Mouse (Mus musculus) lung, postnatal 36 days (tissue): ENCODE data around the gene Cbx1.
A peak's percentile ranks its signal among the peaks of the same experiment; 100 is the strongest.

Source experiments
- DNase-seq: peaks from one replicate; pipeline ENCODE4 v3.0.0; 2022; ENCODE audit warnings: mixed read lengths

The Cbx1 gene

DNA sequence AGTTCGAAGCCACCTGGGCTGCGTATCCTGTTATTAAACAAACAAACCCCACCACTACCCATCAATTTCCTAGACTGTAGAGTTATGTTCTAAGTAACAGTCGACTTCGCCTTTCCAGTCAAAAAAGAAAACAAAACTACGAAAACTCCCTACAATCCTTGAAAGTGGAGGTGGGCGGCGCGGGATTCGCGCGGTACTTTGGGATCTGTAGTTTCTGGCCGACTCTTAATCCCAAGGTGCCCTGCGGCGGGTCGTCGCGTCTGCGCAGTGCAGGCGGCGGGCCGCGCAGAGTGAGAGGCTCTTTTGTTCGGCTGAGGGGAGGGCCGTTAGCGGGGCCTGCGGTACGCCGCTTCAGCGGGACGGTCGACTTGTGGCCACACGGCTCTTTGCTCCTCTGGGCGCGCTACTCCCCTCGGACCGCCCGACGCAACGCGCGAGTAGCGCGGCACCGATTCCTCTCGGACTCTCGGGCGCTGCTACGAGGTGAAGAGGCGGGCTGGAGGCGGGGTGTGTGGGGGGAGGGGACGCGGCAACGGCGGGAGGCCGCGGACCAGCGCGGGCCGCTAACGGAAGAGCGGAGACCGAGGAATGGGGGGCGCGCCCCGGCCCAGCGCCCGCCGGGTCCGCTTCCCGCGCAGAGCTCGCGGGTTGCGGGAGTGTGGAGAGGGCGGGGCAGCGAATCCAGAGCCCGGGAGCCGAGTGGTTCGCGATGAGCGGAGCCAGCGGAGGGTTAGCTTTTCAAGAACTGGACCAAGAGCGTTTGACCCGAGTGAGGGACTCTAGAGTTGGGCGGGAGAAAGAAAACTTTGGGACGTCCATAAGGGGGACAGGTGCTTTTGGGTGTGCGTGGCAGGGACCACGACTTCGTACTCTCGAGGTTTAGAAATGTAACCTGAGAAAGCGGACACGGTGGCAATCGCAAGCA lies at the start of gene Cbx1:
Cbx1 (plus strand) TSS at position 257 of the 925 bp plus-strand sequence.
- DNase-seq: peak; percentile 95

DNA sequence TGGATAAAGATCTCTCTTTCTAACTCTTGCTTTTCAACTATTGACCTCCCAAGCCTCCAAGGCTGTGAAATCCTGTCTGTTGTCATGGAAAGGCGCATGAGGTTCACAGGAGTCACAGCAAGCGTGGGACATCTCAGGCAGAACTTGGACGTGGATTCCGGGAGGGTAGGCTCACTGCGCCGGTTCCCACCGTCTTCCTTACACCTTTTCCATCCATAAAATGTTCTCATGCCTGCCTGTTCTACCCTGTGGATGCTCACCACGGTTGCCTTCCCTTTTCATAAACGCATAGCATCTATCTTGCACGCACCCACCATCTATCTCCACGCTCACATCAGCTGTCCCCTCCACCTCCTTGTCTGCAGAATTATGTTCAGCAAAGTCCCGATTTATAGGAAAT lies 48.1 kb upstream of the Cbx1 start:
- DNase-seq: no peak

DNA sequence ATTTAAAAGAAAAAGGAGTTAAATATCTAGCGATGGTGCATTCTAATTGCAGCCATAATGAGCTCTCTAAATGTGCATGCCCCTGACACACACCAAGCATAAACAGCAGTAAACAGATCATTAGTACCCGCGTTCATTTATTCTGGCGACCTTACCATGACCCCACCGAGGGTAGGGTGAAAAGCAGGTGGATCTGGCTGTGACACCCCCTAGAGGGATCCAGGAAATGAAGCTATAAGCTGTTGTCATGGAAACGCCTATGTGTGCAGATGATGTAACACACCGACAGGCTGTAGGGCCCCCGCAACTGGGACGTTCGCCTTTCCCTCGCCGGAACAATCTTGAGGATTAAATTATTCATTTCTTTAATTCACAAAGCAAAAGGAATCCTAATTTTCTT lies 46.9 kb upstream of the Cbx1 start:
- DNase-seq: no peak

DNA sequence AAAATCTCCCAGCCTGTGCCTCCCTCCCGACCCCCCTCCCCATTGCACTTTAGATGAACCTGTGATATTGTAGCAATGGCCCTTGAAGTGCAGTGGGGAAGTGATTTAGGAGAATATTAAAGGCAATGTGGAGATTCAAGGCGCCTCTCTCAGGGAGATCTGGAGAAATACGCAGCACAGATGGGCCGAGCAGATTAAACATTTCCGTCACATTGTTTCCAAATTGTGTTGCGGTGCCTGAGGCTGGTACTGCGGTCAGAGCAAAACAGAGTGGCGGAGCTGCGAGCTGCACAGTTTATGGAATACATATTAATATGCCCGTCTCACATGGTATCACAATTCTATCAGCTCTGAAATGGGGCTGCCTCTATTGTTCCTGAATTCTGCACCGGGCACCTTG lies 45.9 kb upstream of the Cbx1 start:
- DNase-seq: no peak

DNA sequence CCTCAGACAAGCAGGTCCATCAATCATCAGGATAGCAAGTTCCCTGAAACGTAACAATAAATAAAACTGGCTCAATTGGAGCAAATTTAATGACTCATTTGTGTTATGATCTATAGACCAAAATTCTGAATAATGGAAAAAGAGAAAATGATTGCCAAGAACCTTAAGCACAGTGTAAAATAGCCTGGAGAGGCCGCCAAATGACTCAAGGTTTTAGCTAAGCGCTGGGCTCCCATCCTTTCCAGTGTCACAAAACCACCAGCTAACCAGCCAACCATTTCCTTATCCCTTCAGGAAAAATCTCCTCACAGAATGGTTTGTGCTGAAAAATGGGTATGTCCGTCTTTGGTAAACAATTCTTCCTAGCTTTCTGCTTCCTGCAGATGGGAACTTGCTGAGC lies 45.0 kb upstream of the Cbx1 start:
- DNase-seq: no peak

DNA sequence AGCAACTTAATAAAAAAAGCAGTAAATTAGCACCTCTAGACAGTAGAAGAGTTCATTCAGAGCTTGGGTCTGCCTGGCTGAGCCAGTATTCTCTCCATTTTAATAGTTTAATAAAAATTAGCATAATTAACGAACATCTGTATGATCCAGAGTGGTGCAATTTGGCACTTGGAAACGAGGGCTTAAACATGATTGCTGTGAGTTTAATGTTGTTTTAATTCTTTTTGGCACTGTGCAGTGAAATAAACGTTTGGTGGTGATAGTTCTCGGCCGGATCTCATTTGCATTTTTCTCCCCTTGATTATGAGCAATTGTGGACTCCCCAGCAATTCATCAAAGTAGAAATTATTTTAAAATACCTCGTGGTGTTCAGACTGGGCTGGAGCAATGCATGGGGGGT lies 42.3 kb upstream of the Cbx1 start:
- no peak for DNase-seq

DNA sequence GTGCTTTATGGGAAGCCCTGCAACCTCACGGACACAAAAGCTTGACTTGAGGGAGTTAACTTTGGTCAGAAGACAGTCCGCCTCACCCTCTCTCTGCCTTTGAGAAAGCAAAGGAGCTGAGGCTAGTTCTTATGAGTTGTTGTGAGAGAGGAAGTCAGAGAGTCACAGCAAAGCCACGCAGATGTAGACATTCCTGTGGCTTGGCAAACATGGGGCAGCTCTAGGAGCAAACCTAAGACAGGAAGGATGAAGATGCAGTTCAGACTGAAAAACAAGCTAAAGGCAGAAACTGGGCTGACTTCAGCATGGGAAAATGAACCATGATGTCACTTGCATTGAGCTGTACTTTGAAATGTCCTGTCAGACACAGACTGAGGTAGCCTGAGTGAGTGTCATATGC lies 41.4 kb upstream of the Cbx1 start:
- no peak for DNase-seq

DNA sequence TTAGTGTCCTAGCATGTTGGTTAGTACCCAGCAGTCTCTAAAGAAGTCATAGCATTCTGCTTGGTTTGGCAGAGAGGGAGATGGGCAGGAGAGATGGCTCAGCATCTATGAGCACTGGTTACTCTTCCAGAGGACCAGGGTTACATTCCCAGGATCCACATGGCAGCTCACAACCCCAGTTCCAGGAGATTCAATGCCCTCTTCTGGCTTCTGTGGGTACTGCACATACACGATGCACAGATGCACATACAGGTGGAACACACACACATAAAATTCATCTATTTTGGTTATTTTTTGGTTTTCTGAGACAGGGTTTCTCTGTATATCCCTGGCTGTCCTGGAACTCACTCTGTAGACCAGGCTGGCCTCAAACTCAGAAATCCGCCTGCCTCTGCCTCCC lies 33.6 kb upstream of the Cbx1 start:
- no peak for DNase-seq

DNA sequence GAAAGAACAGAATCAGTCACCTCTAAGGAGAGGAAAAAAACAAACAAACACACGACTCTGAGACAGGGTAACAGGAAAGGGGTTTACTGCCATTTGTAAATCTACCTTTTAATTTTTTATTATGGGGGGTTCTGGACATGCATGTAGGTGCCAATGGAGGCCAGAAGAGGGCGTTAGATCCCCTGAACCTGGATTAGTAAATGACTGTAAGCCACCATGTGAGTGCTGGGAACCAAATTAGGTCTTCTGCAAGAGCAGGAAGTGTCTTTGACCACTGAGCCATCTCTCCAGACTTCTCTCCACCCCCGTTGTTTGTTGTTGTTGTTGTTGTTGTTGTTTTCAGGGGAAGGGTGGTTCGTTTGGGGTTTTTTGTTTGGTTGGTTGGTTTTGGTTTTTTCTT lies 31.5 kb upstream of the Cbx1 start:
- no peak for DNase-seq

DNA sequence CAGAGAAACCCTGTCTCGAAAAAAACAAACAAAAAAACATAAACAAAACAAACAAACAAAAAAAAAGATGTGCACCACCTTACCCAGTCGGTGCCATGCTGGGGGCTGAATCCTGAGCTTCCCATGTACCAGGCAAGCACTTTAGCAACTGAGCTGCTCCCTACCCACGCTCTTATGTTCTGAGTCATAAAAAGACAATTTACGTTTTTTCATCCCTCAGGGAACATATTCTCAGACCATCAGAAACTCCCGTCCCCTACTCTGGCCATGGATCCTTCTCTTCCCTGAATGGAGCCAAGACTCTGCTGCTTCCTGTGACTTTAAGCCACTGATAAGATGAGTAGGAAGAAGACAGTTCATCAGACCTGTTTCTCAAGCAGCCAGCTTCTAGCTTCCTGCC lies 30.5 kb upstream of the Cbx1 start:
- DNase-seq: no peak

DNA sequence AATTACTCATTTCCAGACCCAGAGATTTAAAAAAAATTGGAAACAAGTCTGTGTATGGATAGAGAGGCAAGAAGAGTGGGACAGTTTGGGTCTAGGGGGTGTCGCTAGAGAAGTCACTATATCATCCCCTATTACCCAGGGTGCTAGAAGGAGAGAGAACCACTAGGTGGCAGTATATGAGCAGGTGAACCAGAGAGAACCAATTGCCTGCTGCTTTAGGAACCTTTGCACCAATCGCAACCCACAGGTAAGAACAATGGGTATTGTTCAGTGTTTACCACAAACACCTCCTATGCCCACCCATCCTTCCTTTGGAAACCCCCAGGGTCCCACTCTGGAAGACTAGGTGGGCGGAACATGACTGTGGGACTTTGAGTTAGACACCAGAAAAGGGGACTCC lies 28.9 kb upstream of the Cbx1 start:
- DNase-seq: peak; percentile 90

DNA sequence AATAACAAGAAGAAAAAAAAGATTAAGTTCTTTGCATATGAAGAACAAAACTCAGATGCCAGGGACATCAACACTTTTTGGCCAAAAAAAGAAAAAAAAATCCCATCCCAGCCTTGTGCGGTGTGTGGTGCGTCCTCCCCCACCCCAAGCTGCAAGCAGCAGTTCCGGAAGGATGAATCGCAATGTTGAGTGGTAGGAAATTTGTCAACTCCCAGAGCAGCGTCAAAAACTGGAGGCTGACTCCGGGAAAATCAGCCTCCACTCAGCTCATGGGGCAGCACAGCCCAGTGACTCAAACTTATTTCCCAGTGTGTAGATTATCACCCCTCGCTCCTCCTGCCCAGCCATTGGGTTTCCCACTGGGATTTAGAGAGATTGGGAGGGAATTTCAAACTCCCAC lies 26.9 kb upstream of the Cbx1 start:
- DNase-seq: no peak

DNA sequence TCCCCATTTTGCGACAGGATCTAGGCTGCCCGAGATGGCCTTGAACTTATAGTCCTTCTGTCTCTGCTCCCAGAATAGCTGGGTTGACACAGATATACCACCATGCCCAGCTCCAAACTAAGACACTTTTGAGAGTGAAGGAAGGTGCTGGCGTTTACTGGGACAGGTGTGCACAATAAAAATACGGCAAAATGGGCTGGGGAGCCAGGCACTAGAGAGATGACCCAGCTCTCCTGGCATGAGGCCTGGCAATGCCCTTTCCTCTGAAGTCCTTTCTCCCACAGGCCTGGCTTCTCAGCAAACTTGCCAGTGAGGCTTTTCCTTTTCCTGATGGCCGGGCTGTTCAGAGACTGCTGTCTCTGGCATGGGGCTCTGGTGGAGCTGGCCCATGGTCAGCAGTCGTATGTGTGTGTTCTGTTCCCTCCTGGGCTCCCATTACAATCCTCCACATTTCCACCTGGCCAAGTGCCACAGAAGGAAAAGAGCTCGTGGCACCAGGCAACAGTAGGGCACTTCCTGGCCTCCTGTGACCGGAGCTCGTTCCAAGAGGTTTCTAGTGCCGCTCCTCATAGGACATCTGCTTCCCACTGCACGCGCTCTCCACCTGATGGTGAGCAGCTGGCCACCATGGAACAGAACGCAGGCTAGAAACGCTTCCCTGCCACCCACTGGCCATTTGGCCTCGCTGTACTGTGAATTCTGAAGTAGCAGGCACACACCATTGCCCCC lies 26.0 kb upstream of the Cbx1 start:
- DNase-seq: peak; percentile 55

DNA sequence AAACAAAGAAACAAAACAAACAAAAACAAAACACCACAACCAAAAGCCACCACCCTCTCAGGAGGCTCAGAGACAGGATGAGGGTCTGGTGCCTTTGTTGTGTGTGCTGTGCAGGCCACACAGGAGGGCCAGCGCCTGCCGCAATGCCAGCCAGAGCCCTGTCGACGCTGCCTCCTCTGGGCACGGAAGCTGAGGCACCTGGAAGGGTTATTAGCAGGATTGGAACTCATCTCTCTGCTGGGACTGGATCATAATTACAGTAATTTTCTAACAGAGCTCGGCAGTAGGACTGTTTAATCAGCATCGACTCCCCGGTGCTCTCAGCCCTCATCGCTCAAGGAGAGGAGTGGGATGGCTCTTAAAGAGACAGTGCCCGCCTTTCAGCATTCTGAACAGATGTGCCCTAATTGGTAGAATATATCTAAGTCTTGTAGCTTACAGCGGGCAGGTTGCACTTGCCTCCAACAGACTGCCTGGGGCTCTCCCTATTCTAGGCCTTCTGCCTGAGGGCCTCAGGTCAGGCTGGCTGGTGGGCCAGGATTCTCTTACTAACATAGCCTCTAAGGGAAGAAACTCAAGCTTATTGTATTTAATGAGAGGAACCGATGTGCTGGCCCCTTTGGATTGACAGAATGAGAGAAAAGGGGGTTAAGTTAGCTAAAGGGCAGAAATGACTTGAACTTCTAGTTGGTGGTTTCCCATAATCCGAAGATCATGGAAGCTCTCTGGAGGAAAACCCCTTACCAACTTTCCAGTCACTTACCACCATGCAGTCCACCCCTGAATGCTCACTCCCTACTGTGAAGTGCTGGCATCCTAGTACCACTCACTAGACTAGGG lies 24.2 kb upstream of the Cbx1 start:
- no peak for DNase-seq

DNA sequence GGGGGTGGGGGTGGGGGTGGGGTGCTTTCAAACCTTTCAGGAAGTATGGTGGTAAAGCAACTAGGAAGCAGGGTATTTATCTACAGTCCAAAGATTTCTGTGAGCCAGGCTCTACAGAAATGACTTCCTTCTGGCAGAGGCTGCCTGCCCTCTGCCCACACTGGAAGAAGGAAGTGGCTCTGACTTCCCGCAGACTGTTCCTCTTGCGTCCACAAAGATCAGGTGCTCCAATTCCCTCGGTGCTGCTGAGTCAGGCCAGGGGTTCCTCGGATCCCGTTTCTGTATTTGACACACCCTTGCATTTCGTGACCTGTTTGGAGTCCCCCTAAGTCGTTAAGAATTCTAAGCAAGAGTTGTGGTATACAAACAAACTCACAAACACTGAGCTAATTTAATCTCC lies 23.3 kb upstream of the Cbx1 start:
- DNase-seq: peak; percentile 69

DNA sequence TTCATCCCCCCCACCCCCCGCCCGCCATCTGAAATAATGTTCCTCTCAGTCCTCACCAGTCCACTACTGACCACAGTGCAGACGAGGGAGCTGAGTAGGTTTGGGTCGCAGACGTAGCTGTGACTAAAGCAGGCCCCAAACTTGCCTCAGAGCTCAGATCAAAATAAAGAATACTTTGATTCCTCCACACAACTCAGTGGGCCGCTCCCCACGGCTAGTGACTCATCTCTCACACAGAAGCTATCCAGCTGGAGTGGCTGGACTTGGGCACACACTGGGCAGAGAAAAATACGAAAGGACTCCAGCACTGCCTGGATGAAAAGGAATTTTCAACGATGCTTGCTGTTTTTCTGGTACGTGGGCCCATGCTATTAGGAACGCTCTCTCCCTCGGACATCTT lies 22.4 kb upstream of the Cbx1 start:
- peak; percentile 33 for DNase-seq

DNA sequence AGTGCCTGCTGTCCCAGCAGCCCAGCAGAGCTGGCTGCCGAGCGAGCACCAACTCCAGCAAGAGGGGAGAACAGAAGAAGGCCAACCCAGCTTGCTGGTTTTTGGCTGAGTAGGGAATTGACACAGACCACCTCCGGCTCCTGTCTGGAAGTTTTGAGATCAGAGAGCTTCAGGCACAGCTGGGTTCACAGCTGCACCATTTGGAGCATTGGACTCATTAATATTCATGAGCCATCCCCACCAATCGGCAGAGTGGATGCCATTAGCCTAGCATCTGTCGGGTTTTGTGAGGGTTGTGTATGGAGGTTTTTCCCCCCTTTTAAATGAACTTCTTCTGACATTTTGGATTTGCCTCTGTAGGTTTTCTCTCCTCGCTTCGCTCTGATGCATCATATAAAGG lies 21.8 kb upstream of the Cbx1 start:
- no peak for DNase-seq

DNA sequence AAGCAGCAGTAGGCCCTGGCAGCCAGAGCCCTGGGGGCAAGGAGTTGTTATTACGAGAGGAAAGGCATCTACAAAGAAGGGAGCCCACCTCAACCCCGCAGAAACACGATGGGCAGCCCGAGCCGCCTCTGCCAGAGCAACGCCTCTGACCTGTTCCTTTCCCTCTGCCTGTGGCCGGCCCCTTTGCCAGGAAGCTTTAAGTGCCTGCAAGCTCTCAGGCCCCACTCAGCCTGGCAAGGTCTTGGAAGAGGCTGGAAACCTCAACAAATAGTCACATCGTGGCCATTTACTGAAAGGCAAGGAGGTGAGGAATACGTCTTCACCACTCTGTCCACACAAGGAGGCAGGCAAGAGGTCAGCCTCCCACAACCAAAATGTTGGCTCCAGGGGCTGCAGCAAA lies 20.7 kb upstream of the Cbx1 start:
- peak; percentile 71 for DNase-seq

DNA sequence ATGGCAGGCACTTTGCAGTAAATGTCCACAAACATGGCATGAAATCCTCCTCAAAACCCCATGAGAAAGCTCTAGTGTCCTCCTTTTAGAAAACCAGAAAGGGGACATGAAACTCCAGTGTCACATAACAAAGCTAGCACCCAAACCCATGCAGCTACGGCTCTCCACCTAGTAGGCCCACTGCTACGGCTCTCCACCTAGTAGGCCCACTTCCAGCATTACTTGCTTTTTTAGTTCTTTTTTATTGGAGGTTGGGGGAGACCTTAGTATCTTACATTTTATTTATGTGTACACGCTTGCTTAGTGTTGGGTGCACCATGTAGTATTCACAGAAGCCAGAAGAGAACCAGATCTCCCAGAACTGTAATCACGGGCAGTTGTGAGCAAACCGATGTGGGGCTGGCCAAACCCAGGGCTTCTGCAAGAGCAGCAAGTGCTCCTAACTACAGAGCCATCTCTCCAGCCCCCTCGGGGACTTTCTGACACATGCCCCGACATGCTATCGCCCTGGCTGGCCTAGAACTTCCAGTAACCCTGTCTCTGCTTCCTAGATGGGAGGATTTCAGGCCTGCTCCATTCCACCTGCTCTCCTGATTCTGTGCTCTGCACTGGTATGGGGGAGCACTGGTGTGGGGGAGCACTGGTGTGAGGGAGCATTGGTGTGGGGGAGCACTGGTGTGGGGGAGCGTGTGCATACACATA lies 17.5 kb upstream of the Cbx1 start:
- no peak for DNase-seq

DNA sequence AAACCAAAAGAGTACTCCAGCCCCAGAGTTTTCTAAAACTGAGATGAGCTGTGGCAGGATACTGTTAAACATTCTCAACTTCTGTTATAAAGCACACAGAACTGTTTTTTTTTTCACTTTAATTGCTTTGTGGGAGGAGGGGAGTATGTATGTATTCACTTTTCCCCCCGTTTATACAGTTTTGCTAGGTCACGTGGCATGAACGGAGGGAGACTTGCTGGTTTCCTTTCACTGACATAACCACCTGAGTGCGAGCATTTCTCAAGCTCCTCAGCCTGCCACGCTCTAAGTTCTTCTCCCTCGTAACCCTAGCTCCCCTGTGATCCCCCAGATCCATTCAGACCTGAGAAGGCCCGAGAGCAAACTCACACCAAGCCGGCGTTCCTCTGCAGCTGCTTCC lies 16.5 kb upstream of the Cbx1 start:
- no peak for DNase-seq

DNA sequence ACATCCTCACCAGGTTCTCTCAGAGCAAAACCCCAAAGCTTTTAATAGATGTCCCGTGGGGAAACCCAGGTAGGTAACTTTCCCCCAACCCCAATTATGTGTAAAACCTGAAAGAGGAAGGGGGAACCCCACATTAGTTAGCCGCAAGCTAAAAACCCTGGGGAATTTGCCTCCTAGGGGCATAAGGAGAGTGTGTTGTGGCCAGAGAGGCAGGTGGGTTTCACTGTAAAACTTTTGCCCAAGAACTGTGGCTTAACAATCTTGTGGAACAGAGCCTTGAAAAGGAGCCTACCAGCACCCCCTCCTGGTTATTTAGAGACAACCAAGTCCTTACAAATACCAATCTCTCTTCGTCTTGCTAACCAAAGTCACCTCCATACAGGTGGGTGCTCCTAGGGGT lies 14.4 kb upstream of the Cbx1 start:
- DNase-seq: peak; percentile 42

DNA sequence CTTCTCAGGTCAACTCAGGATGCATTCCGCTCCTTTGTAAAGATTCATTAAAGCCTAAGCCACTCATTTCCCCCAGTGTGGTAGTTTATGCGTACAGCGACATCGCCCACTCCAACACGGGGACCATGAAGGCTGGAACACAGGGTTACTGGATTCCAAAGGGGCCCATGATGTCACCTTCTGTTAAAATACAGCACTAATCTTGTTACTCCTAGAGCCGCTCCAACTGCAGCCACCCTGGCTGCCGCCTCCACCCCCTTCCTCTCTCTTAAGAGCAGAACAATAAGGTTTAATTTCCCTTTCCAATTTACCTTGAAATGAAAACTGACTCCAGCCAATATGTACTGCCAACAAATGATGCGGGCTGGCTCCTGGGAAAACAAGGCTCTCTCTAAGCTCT lies 13.9 kb upstream of the Cbx1 start:
- DNase-seq: no peak

DNA sequence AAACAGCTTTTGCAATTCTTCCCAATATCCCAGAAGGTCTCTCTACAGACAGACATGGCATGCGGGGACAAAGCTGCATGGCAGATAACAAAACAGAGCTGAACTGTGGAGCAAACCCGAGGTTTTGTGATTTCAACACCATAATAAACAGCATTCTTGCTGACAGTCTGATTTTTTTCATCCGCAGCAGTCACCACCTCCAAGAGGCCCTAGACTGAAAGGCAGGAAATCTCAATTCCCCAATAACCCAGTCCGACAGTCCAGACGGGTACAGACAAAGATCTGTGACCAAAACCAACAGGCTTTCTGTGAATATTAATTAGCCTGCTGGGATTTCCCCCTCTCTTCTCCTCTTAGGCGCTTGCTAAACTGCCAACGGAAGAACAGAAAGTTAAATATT lies 13.3 kb upstream of the Cbx1 start:
- no peak for DNase-seq
